Mouse (Mus musculus) neutrophil, adult 5-6 weeks (primary cell): ENCODE measurements at regions not wholly inside any gene's neighbourhood (a gene's known extent, or its start where the extent isn't known, plus 50 kb on each side); places are given as distances from the start of the nearest gene placed in this dataset.
"Not testable (repeated sequence)": the region's sequence is repeated elsewhere in the genome, so short reads cannot be mapped to it uniquely, and the experiment has no call there.

Source experiments
- ATAC-seq: fragments of 151-379, 151-347 bp; 2 replicates; pipeline ENCODE4 v1.8.0; 2017; ENCODE audit warnings: mild to moderate bottlenecking, moderate TSS enrichment; ENCODE audit not compliant: insufficient number of reproducible peaks, poor library complexity, low FRiP score, severe bottlenecking; ENCODE audit errors: extremely low read depth

DNA sequence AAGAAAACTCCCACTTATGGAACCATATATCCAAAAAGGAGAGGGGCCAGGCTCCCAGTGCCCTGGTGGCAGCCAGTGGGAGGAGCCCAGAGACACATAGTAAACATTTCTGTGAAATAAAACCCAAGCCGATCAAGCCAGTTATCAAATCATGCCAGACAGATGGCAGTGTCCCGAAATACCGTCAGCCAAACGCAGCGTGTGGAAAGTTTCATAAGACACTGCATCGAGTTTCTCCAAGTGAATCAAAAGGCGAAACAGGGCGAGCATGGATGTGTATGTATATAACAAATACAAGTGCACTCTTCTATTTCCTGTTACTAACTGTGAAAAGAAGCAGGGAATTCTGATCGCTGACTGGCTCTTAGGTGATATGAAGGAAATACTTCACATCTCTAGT, 154.8 kb upstream of the Zfp637 start:
- no peak for ATAC-seq

DNA sequence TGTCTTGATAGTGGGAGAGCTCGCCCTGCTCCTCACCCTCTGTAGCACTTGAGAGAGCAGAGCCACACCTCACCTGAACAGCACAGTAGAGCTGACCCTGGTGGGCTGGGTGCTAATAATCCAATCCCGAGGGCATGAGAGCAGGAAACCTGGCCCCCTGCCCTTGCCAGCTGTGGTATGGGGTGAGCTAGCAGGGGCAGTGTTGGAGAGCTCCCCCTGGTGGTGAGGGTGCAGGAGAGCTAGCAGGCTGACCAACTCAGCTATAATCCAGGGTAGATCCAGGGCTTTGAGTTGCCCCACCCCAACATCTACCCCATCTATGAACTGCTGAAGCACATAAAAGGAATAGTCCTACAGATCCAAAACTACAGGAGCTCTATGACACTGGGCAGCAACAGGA, 153.9 kb upstream of the Zfp637 start:
- ATAC-seq, result peak; percentile 72

DNA sequence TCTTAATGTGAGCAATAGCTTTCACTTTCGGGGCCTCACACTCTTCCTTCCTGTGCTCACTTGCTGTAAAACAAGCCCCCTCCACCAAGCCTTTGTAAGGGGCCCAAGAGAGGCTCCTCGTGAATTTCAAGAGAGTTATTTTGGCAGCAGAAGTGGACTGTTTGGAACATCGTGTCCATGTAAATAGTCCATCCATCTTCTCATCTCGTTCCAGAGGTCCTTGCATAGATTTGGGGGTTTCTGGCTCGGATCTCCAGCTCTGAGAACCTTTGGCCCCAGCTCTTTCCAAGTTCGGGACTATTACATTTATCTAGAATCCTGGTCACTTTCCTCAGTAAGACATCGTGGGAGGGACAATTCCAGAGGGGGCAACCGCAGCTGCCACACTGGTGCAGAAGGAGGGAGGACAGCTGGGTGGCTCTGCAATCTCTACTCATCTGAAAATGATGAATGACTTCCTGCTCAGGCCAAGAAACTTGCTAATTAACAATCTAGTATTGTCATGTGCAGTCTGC, 152.3 kb upstream of the Zfp637 start:
- ATAC-seq, result no peak

DNA sequence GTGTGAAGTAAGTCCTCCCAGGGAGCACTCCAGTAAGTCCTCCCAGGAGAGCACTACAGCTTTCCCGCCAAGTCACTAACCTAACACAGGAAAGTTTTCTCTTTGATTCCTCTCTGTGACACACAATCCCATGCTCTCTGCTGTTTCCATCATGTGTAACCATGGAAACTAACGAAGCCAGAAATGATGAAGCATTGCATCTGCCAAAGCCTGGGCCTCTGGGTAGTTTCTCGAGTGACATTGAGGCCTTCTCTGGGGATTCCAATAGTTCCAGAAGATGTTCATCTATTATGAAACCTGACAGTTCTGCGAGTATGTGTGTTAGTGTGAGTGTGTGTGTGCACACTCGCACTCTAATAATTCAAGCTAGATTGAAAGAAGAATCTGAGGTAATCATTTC, 140.7 kb upstream of the Zfp637 start:
- no peak for ATAC-seq

DNA sequence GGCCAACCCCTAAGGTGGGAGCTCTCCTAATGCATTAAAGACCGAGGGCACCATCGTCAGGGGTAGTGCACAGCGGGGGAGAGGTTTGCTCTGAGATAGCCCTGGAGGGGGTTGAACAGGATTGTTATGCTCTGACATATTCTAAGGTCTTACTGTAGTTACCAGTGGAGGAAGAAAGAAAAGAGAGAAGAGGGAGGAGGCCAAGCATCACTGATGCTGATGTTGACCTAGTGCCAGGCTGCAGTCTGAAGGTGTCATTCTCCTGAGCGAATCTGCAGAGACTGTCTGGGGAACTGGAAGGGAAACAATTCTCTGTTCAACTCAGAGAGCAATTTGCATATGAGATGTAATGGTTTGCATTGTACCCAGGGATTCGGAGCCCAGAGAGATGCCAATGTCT, 139.4 kb upstream of the Zfp637 start:
- no peak for ATAC-seq

DNA sequence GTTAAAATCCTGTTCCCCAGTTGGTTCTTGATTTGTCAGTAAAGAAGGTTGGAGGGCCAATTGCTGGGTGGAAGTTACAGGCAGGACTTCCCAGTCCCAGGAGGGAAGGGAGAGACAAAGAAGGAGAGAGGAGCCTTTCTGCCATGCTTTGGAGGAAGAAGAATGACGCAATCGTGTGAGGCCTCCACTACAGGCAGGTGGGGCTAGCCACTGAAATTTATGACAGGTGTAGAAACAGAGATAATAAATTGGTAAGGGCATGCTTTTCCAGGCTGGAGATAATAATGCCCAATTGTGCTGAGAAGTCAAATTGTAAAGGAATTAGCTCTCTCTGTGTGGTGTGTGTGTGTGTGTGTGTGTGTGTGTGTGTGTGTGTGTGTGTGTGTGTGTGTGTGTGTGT, 135.0 kb upstream of the Zfp637 start:
- no peak for ATAC-seq

DNA sequence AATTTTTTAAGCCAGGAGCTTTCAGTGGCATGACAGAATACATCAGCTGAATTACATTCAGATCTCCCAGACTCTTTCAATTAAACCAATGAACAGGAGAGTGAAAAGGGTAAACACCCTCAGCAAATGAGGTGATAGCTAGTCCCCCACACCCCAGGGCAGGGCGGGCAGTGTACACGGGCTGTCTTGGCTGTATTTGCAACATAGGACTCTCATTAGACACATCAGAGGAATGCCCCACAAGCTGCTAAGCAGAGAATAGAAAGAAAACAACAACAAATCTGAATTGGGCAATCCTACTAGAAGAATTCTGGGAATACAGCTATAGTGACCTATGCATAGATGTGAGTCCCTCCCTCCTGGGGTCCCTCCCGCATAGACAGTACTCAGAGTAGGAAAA, 131.8 kb upstream of the Zfp637 start:
- ATAC-seq, result no peak

DNA sequence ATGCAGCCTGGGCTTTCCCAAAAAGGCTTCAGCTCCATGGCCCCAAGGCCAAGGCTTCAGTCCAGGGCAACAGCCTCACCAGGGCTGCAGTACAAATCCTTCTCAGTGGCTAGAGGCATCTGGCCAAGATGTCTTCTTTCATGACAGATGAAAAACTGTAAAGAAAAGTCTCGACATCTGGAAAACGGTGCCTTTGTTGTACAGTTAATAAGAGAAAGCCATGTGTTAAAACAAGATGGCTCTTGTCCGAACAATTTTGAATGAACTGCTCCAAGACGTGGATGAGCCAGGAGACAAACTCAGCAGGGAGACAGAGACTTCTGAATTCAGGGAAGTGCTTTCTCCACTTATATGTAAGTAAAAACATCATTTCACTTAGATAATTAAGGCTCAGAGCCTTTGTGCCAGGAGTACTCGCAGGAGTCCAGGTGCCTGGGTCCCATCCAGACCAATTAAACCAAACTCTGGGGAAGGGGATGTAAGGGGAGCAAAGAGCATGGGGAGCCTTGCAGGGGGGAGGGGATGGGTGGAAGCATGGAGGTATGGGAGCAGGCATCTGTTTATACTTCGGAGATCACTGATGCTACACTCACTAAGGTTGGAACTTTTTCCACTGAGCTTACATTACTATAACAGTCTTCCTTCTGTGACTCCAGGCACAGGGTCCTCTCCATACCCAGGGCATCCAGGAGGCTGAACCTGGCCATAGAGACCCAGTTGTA, 125.8 kb upstream of the Zfp637 start:
- ATAC-seq, result no peak

DNA sequence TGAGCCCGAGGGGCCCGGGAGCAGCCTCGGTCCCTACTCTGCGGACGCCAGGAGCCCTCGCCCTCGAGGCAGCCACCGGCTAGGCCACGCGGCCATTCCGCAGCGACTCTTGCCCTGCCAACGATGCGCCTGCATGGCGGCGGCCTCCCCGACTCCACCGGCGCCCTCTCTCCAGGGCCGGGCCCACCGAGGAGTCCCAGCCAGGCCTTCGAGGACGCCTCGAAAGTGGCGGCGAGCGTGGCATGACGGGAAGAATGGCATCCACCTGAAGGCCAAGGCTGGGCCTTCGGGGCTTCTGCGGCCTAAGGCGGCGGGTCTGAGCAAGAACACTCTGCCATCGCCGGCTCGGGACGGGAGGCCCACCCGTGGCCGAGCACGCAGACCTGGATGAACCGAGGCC, 124.6 kb upstream of the Zfp637 start:
- not testable (repeated sequence) for ATAC-seq

DNA sequence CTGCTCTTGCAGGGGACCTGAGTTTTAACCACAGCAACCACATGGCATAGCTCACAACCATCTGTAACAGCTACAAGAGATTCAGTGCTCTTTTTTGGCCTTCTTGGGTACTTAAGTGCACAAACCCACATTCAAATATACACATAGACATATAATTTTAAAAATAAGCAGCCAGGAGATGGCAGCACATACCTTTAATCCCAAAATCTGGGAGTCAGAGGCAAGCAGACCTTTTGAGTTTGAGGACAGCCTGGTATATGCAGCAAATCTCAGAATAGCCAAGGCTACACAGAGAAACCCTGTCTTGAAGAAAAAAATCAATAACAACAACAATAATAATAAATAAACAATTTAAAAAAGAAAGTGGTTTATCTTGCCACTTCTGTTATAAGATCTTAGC, 88.6 kb upstream of the Zfp637 start:
- ATAC-seq, result not testable (repeated sequence)

DNA sequence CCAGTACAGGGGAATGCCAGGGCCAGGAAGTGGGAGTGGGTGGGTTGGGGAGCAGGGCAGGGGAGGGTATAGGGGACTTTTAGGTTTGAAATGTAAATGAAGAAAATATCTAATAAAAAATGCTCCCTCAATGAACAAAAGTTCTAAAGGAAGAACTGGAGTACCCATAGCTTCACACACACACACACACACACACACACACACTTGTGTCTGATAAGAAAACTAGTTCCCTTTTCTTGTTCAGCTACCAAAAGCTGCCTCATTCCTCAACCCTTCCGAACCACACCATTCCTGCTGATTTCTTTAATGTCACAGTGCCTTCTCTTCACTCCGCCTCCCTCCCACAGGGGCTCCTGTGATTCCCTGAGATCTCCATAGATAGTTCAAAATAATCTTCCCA, 85.3 kb upstream of the Zfp637 start:
- not testable (repeated sequence) for ATAC-seq

DNA sequence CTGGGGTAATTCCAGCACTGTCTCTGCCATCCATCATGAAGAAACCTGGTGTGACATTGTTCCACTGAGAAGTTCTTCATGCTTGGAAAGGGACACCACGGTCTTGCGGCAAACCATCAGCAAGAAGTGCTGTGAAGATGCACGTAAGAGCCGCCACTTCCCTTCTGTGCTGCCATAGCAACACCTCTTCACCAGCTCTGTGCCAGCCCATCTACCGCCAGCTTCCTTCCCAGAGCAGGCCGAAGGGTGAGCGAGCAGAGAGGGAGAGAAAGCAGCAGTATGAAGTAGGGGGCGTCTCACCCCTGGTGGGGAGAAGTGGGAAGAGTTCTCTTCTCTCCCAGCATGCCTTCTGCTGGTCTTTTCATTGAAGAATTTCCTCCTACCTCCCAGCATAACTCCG, 84.8 kb upstream of the Zfp637 start:
- ATAC-seq, result no peak

DNA sequence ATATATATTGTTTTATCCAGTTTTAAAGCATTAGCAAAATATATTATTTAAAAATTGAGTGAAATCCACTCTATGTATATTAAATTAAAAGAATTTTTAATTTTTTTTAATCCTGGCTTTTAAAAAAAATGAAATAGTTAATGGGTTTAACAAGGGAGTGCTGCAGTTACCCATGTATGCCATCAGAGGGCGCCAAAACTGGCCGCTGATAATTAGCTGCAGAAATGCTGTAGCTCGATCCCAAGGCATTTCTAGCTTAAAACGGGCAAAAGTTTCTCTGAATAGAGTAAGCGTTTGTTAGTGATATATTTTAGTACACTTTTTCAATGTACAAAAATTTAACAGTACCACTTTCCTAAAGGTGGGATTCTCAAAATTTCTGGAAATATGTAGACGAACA, 82.5 kb upstream of the Zfp637 start:
- ATAC-seq, result not testable (repeated sequence)

DNA sequence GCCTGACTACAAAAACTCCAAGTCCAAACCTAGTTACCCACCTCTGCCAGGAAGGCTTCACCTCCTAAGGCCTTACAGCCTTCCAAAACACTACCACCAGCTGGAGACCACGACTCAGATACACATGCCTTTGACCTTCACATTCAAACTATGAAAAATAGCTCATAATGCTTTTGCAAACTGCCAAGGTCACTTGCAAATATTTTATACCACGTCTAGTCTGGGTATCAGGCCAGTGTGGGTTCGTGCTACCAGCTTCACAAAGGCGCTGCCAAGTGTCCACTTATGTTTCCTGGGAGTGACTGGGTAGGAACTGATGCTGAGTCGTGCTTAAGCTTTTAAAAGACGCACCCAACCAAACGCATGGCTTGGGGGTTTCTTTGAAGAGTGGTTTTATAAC, 69.5 kb upstream of the Zfp637 start:
- ATAC-seq, result no peak

DNA sequence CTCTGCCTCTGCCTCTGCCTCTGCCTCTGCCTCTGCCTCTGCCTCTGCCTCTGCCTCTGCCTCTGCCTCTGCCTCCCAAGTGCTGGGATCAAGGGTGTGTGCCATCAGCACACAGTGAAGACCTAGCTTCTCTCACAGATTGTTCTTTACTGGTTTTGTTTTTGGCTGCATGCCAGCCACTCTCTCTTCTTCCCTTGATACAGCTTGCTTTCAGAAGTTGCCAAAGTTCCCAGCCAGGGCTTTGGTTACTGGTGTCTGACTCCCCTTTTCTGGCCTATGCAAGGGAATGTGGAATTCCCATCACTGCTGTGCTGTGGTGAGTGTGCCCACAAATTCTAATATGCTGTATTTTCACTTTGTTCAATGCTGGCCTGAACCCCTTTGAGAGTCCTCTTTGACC, 68.6 kb upstream of the Zfp637 start:
- no peak for ATAC-seq

DNA sequence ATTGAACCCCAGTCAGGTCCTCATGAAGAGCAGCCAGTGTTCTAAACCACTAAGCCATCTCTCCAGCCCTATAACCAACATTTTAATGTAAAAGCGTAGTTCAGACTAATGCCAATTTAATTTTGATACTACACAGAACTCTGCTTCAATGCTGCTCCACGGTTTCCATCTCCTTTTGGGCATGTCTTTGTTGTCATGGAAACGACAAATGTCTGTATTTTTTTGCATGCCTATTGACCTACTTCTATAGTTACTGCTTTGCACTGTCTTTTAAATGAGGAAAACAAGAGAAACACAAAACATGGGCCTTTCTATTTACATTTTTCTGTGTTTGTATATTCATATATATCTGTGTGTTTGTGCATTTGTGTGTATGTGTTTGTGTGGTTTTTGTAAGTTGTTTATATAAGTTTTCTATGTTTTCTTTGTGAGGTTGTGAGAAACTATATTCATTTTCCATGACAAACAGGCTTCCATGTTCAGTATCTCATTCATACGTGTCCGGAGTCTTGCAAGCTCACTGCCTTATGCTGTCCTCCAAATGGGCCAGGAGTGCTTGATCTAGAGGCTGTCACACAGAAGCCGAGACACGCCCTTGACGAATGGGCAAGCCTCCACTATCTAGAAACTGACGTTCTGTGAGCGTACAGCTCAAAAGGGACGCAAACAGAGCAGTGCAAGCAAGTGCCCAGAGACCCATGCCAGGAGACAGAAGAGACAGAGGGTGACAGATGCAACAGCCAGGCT, 65.5 kb upstream of the Zfp637 start:
- ATAC-seq, result no peak

DNA sequence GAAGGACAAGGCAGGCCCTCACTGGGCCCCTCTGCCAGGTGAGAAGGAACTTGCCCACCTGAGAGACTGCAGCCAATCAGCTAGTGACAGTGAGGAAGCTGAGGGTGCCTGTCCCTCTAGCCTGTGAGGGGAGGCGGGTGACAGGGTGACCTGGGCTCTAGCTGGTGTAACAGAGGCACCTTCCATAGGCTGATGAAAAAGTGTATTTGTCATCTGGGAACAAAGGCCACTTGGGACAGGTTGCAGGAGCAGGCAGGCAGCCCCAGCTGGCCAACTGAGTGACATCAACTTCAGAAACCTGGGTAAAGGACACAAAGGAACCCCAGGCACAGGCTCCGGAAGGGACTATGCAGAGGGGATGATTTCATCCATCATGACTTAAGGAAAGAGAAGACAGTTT, 63.0 kb upstream of the Zfp637 start:
- ATAC-seq, result no peak

DNA sequence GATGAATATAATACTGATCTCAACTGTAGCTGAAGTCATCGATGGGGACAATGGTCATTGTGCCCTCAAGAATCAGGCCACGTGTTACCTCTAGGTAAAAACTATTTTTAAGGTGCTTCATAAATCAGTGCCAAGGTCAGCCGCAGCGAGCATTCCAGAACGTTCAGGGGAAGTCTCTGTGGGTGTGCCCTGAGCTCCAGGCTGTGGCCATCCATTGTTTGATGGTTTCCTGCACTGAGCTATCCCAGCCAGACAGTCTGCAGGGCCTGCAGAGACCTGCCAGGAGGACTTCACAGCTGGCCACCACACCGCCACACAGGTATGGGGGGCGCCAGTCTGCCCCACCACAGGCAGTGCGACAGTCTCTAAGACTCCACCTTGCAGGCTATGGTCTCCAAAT, 62.5 kb upstream of the Zfp637 start:
- ATAC-seq, result no peak

DNA sequence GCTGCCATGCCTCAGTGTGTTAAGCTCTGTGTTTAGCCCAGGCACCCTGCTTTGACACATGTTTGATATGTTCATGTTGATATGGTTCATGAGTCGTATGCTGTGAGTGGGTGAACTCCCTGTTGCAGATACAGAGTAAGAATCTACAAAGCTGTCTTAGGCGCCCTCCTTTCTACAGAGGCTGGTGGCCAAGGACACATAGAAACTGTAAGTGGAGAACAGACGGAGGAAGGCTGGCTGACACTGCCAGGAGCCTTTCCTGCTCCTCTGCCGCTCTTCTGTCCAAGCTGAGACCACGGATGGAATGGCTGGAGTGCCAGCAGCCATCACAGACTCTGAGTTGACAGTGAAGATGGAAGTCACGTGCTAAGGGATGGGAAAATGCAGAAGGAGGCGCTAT, 62.0 kb upstream of the Zfp637 start:
- ATAC-seq, result no peak
